Mouse (Mus musculus): ENCODE measurements at regions not wholly inside any gene's neighbourhood (a gene's known extent, or its start where the extent isn't known, plus 50 kb on each side); places are given as distances from the start of the nearest gene placed in this dataset.

GRCm38 (mm10) chr7:66501425-66501824 lies 74.1 kb upstream of the Aldh1a3 start:
- TF ChIP-seq POLR2A (IDR thresholded peaks at IDR 0.05; ENCODE audit: low read depth, low read length) (no peak), CTCF (IDR thresholded peaks at IDR 0.05; ENCODE audit: extremely low read depth, insufficient read length, insufficient replicate concordance, low read depth, low read length) (no peak)
